Mouse (Mus musculus): ENCODE measurements around the gene Olfr700. TPM values are rescaled to one million over a fixed set of nuclear protein-coding genes. Genes with fewer than 3 reads are reported as not detected.

Gene Olfr700
- total RNA-seq (2012; rRNA removed): not detected in 2 replicates
- not detected in 2 replicates for total RNA-seq (2014; rRNA removed)
- polyA plus RNA-seq (2012; ENCODE audit: insufficient read length, low read depth): not detected in 2 replicates

DNA sequence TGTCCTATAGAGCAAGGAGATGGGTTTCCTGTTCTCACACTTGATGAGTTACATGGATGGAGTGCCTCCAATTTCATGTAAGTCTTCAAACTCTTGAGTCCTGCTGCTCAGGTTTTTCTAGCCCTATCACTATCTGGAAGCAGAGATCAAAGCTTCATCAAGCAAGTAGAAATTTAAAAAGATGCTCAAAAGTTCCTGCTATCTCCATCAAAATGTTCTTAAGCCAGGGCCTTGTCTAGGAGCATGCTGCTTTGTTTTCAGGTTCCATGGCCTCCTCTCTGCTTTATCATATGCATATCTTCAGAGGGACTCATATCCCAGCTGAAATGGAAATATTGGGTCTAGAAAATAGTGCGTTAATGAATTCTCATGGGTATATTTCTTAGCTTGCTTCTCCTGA, at the start of gene Olfr700:
Gene Olfr700 (minus strand): TSS at position 101 of the 400 bp plus-strand sequence.
- H3K36me3 ChIP-seq (replicated peaks in 1 of 2; ENCODE audit: control insufficient read depth in 1 of 2, insufficient read depth in 1 of 2, low read length in 1 of 2): no peaks in the 10 kb centered on the region
- in situ Hi-C loops (cut with MboI; ENCODE audit: low pct_ligation_motif_present, low pct_unique_long_range_greater_than_20kb, low sequenced_read_pairs) (no loop called here), dilution Hi-C loops (cut with MboI; ENCODE audit: extremely low pct_ligation_motif_present, extremely low pct_unique_long_range_greater_than_20kb, low sequenced_read_pairs) (no loop called here)

GRCm38 (mm10) chr7:106843060-106843459, 34.4 kb upstream of the Olfr700 start, which contains the start of gene Olfr703:
Gene Olfr703, plus strand, starts transcription at chr7:106843360.
- no peaks in the 10 kb centered on the region for H3K79me2 ChIP-seq (replicated peaks; ENCODE audit: control insufficient read depth, extremely low read depth, insufficient read depth, poor library complexity, severe bottlenecking)
- H3K4me1 ChIP-seq (ENCODE audit: control insufficient read depth in 1 of 2, insufficient read depth in 2 of 2): no peaks in the 10 kb centered on the region
- DNase-seq (ENCODE audit: extremely low read depth): no peak
- H3K9ac ChIP-seq (ENCODE audit: insufficient read depth, low read depth): no peak within 1 kb of the TSS
- no peak within 1 kb of the TSS for H3K4me2 ChIP-seq (ENCODE audit: insufficient read depth, low read depth, poor library complexity, severe bottlenecking)
- no peak within 1 kb of the TSS for H3K27ac ChIP-seq (ENCODE audit: insufficient read depth, low read depth)
- no peak within 1 kb of the TSS for H3K4me3 ChIP-seq (replicated peaks in 1 of 3; ENCODE audit: low read depth in 2 of 3, low read length in 2 of 3, poor library complexity in 1 of 3)
- dilution Hi-C loops (cut with MboI; ENCODE audit: extremely low pct_ligation_motif_present, extremely low pct_unique_long_range_greater_than_20kb, low sequenced_read_pairs): no loop called here
- H3K27me3 ChIP-seq (replicated peaks): no peaks in the 10 kb centered on the region
- no peaks in the 10 kb centered on the region for H3K9me3 ChIP-seq (replicated peaks; ENCODE audit: low read length)
- TF ChIP-seq CTCF (conservative IDR thresholded peaks at IDR 0.05 in 1 of 2, IDR thresholded peaks at IDR 0.05 in 1 of 2; ENCODE audit: low read depth in 2 of 2, low read length in 2 of 2) (no peak), TBP (conservative IDR thresholded peaks at IDR 0.05; ENCODE audit: low read depth, low read length) (no peak), ZKSCAN1 (IDR thresholded peaks at IDR 0.05; ENCODE audit: borderline replicate concordance, low read depth, low read length) (no peak), TCF12 (IDR thresholded peaks at IDR 0.05; ENCODE audit: low read depth, low read length) (no peak), USF1 (IDR thresholded peaks at IDR 0.05; ENCODE audit: low read depth, low read length) (no peak), MXI1 (IDR thresholded peaks at IDR 0.05; ENCODE audit: low read depth, low read length) (no peak), CHD1 (IDR thresholded peaks at IDR 0.05; ENCODE audit: low read depth, low read length) (no peak), ZMIZ1 (IDR thresholded peaks at IDR 0.05; ENCODE audit: low read depth, low read length) (no peak)
- in situ Hi-C loops (cut with MboI; ENCODE audit: low pct_ligation_motif_present, low pct_unique_long_range_greater_than_20kb, low sequenced_read_pairs): no loop called here
- H3K36me3 ChIP-seq (replicated peaks in 1 of 2; ENCODE audit: control insufficient read depth in 1 of 2, insufficient read depth in 1 of 2, low read length in 1 of 2): no peaks in the 10 kb centered on the region

More for the DNA sequence above, at the start of gene Olfr700:
- Histone ChIP-seq H3K9me3 (replicated peaks; ENCODE audit: low read length) (no peaks in the 10 kb centered on the region), H3K4me3 (replicated peaks in 1 of 3; ENCODE audit: low read depth in 2 of 3, low read length in 2 of 3, poor library complexity in 1 of 3) (no peak within 1 kb of the TSS), H3K9ac (ENCODE audit: insufficient read depth, low read depth) (no peak within 1 kb of the TSS), H3K79me2 (replicated peaks; ENCODE audit: control insufficient read depth, extremely low read depth, insufficient read depth, poor library complexity, severe bottlenecking) (no peaks in the 10 kb centered on the region), H3K4me2 (ENCODE audit: insufficient read depth, low read depth, poor library complexity, severe bottlenecking) (no peak within 1 kb of the TSS), H3K27ac (ENCODE audit: insufficient read depth, low read depth) (no peak within 1 kb of the TSS), H3K4me1 (ENCODE audit: control insufficient read depth in 1 of 2, insufficient read depth in 2 of 2) (no peaks in the 10 kb centered on the region), H3K27me3 (replicated peaks) (no peaks in the 10 kb centered on the region)
- TF ChIP-seq UBTF (IDR thresholded peaks at IDR 0.05; ENCODE audit: low read depth, low read length): no peak
- TF ChIP-seq ZKSCAN1 (IDR thresholded peaks at IDR 0.05; ENCODE audit: borderline replicate concordance, low read depth, low read length): no peak
- TF ChIP-seq MAX (IDR thresholded peaks at IDR 0.05; ENCODE audit: low read length): no peak
- TF ChIP-seq NELFE (IDR thresholded peaks at IDR 0.05; ENCODE audit: low read depth, low read length): no peak
- TF ChIP-seq USF1 (IDR thresholded peaks at IDR 0.05; ENCODE audit: low read depth, low read length): no peak
- no peak for DNase-seq (ENCODE audit: extremely low read depth)

DNA sequence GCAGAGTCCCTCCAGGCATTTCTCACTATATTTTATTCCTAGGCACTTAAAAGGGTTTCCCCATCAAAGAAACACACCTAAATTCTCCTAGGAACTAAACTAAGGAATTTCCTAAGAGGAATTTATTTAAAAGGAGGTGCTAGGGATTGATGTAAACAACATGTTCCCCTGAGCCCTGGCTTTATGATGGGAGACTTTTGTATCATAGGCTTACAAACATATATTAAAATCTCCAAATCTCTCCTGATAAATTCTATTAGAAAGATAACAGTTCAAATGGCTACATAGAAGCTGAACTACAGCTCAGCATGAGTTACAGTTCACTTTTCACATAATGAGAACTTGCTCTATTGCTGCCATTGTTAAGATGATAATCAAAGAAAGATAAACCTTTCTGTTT, 25.2 kb upstream of the Olfr700 start, which contains the start of gene Olfr702:
Gene Olfr702 (minus strand): TSS at position 101 of the 400 bp plus-strand sequence.
- in situ Hi-C loops (cut with MboI; ENCODE audit: low pct_ligation_motif_present, low pct_unique_long_range_greater_than_20kb, low sequenced_read_pairs) (no loop called here), dilution Hi-C loops (cut with MboI; ENCODE audit: extremely low pct_ligation_motif_present, extremely low pct_unique_long_range_greater_than_20kb, low sequenced_read_pairs) (no loop called here)
- no peaks in the 10 kb centered on the region for H3K27me3 ChIP-seq (replicated peaks)
- H3K79me2 ChIP-seq (replicated peaks; ENCODE audit: control insufficient read depth, extremely low read depth, insufficient read depth, poor library complexity, severe bottlenecking): no peaks in the 10 kb centered on the region
- H3K36me3 ChIP-seq (replicated peaks in 1 of 2; ENCODE audit: control insufficient read depth in 1 of 2, insufficient read depth in 1 of 2, low read length in 1 of 2): no peaks in the 10 kb centered on the region
- no peak within 1 kb of the TSS for H3K9ac ChIP-seq (ENCODE audit: insufficient read depth, low read depth)
- H3K9me3 ChIP-seq (replicated peaks; ENCODE audit: low read length): no peaks in the 10 kb centered on the region
- no peak within 1 kb of the TSS for H3K27ac ChIP-seq (ENCODE audit: insufficient read depth, low read depth)
- H3K4me2 ChIP-seq (ENCODE audit: insufficient read depth, low read depth, poor library complexity, severe bottlenecking): no peak within 1 kb of the TSS
- H3K4me3 ChIP-seq (replicated peaks in 1 of 3; ENCODE audit: low read depth in 2 of 3, low read length in 2 of 3, poor library complexity in 1 of 3): no peak within 1 kb of the TSS
- no peaks in the 10 kb centered on the region for H3K4me1 ChIP-seq (ENCODE audit: control insufficient read depth in 1 of 2, insufficient read depth in 2 of 2)
- no peak for DNase-seq (ENCODE audit: extremely low read depth)
- no peak for TF ChIP-seq POLR2AphosphoS2 (IDR thresholded peaks at IDR 0.05; ENCODE audit: low read depth, low read length)
- no peak for TF ChIP-seq RAD21 (IDR thresholded peaks at IDR 0.05; ENCODE audit: low read depth, low read length)
- TF ChIP-seq ZC3H11A (IDR thresholded peaks at IDR 0.05; ENCODE audit: low read depth, low read length): no peak
- TF ChIP-seq BHLHE40 (IDR thresholded peaks at IDR 0.05; ENCODE audit: low read depth, low read length): no peak
- TF ChIP-seq HCFC1 (IDR thresholded peaks at IDR 0.05; ENCODE audit: low read depth, low read length): no peak
- TF ChIP-seq RCOR1 (conservative IDR thresholded peaks at IDR 0.05; ENCODE audit: low read depth, low read length): no peak
- no peak for TF ChIP-seq ELF1 (IDR thresholded peaks at IDR 0.05; ENCODE audit: low read depth, low read length)
- TF ChIP-seq JUN (IDR thresholded peaks at IDR 0.05; ENCODE audit: insufficient read depth, low read depth, low read length): no peak
- TF ChIP-seq MEF2A (IDR thresholded peaks at IDR 0.05; ENCODE audit: borderline replicate concordance, low read depth, low read length): no peak
- no peak for TF ChIP-seq CHD2 (IDR thresholded peaks at IDR 0.05; ENCODE audit: low read length)
- no peak for TF ChIP-seq USF1 (IDR thresholded peaks at IDR 0.05; ENCODE audit: low read depth, low read length)
- TF ChIP-seq IRF4 (IDR thresholded peaks at IDR 0.05; ENCODE audit: low read depth, low read length): no peak
- TF ChIP-seq MAZ (IDR thresholded peaks at IDR 0.05; ENCODE audit: low read depth, low read length): no peak

Data from CH12.LX (cell line).